Mouse (Mus musculus): Measurements from ENCODE around the gene Il1rap. TPM values are rescaled to one million over a fixed set of nuclear protein-coding genes. Genes with fewer than 3 reads are reported as not detected.

The Il1rap gene
- polyA plus RNA-seq, 1 experiment, result not detected

DNA sequence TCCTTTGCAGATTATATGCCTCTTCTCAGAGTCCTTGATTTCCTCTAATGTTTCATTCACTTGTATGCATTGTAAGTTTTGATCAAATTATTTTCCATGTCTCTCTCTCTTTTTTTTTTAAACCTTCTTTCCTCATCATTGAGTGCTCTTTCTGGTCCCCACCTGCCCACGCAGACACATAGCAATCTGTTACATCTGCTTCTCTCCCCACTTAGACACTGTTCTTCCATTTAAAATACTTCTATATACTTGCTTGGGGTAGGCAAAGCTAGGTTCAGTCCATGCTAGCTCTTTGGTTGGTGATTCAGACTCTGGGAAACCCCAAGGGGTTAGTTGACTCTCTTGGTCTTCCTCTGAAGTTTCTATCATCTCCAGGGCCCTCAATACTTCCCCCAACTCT lies 20.0 kb downstream of the Il1rap start:
- WGBS, result 92% methylated on average over 1 of the region's 1 CpGs
- TF ChIP-seq CTCF (IDR thresholded peaks at IDR 0.05; ENCODE audit: insufficient read depth, low read depth, low read length), result no peak
- H3K4me1 ChIP-seq (ENCODE audit: control insufficient read depth, insufficient read depth, low read length), result no peaks in the 10 kb centered on the region
- H3K27ac ChIP-seq (ENCODE audit: insufficient read depth, low read depth, low read length), result no peak overlapping the region
- H3K4me3 ChIP-seq (ENCODE audit: insufficient read depth, low read depth, low read length), result no peak overlapping the region

DNA sequence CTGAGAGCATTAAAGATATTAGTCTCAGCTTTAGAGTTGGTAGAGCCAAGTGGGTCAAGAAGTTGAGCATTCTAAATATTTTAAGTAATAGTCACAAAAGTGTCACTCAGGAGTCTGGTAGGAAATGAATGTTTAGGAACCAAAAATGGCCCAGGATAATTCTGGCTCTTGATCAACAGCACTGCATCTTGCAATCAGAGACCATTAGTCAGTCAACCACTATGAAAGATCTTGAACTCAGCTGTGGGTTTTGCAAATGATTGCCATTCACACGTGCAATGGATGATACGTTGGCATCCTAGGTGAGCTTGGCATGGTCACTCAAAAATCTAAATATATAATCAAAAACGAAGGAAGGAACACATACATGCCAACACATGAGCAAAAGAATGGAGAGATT lies 23.1 kb downstream of the Il1rap start:
- WGBS, result 83% methylated on average over 3 of the region's 3 CpGs

DNA sequence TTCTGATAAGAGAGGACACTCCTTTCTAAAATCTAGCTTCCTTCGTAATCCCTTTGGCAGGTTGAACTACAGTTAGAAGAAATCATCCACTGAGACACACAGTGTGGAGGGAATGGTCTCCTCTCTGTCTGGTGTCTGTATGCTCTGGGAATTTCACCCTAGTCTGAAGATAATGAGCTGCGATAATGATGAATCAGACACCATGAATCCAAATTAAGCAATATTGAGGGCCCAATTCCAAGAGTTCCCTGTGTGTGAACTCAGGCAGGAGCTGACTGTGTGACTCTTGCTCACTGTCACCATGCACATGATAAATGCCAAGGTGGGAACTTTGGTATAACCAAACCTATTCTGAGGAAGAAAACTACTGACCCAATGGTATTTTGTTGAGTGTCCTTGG lies 26.5 kb downstream of the Il1rap start:
- Histone ChIP-seq H3K4me1 (ENCODE audit: control insufficient read depth, insufficient read depth, low read length) (no peaks in the 10 kb centered on the region), H3K4me3 (ENCODE audit: insufficient read depth, low read depth, low read length) (no peak overlapping the region), H3K27ac (ENCODE audit: insufficient read depth, low read depth, low read length) (no peak overlapping the region)
- 95% methylated on average over 2 of the region's 2 CpGs for WGBS
- no peak for TF ChIP-seq CTCF (IDR thresholded peaks at IDR 0.05; ENCODE audit: insufficient read depth, low read depth, low read length)
- TF ChIP-seq POLR2A (IDR thresholded peaks at IDR 0.05; ENCODE audit: insufficient read depth, low read depth, low read length), result no peak

More for the DNA sequence above, 23.1 kb downstream of the Il1rap start:
- TF ChIP-seq CTCF (IDR thresholded peaks at IDR 0.05; ENCODE audit: insufficient read depth, low read depth, low read length), result no peak
- TF ChIP-seq POLR2A (IDR thresholded peaks at IDR 0.05; ENCODE audit: insufficient read depth, low read depth, low read length), result no peak
- Histone ChIP-seq H3K27ac (ENCODE audit: insufficient read depth, low read depth, low read length) (no peak overlapping the region), H3K4me3 (ENCODE audit: insufficient read depth, low read depth, low read length) (no peak overlapping the region), H3K4me1 (ENCODE audit: control insufficient read depth, insufficient read depth, low read length) (no peaks in the 10 kb centered on the region)

DNA sequence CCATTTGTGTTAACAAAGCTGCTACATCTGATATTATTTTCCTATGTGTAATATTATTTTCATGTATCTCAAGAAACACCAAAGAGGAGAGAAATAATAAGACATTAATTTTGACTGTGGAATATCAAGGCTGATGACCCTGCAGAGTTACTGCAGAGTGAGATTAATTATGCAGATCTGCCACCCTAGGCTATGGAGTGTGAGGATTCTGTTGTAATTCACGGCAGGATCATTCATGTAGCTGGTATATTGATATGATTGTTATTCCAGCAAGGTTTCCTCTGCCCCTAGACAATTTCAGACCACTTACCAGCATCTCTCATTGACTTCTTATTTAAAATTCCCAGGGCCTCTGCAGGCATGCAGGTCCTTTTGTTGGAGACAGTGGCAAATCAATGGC lies 29.0 kb downstream of the Il1rap start:
- TF ChIP-seq CTCF (IDR thresholded peaks at IDR 0.05; ENCODE audit: insufficient read depth, low read depth, low read length), result no peak
- no peak for TF ChIP-seq POLR2A (IDR thresholded peaks at IDR 0.05; ENCODE audit: insufficient read depth, low read depth, low read length)
- 94% methylated on average over 1 of the region's 1 CpGs for WGBS
- Histone ChIP-seq H3K4me3 (ENCODE audit: insufficient read depth, low read depth, low read length) (no peak overlapping the region), H3K4me1 (ENCODE audit: control insufficient read depth, insufficient read depth, low read length) (no peaks in the 10 kb centered on the region), H3K27ac (ENCODE audit: insufficient read depth, low read depth, low read length) (no peak overlapping the region)

DNA sequence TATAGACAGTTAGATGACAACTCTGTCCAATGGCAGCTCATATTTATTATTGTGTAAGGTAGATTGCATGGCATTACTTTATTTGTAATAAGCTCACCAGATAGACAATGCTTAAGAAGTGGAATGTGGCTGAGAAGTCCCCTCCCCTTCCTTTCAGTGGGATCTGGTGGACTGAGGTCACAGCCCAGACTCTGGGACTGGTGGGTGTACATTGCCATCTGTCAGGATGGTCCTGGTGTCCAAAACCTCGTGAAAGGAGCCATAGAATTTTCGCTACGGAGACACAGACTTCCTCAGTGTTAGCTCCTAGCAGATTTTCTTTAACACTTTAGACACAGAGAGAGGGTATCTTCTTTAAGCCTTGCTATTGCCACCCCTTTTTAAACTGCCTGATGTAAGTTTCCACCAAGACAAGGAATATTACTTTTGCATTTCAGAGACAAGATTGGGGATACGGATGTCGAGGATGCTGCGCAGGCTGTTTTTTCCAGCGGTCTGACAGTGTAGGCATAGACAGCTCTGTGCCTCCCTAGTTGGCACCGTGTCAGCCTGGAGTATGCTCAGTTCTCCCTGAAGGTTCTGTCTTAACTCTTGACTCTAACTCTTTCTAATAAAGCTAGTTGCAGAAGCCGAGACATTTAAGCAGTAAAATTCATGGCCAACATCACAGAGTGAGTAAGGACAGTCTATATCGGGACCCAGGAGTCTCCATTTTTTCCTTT lies 31.2 kb downstream of the Il1rap start:
- H3K4me3 ChIP-seq (ENCODE audit: insufficient read depth, low read depth, low read length), result no peak overlapping the region
- 46% methylated on average over 10 of the region's 10 CpGs for WGBS
- H3K4me1 ChIP-seq (ENCODE audit: control insufficient read depth, insufficient read depth, low read length), result no peaks in the 10 kb centered on the region
- TF ChIP-seq POLR2A (IDR thresholded peaks at IDR 0.05; ENCODE audit: insufficient read depth, low read depth, low read length), result no peak
- H3K27ac ChIP-seq (ENCODE audit: insufficient read depth, low read depth, low read length), result no peak overlapping the region

DNA sequence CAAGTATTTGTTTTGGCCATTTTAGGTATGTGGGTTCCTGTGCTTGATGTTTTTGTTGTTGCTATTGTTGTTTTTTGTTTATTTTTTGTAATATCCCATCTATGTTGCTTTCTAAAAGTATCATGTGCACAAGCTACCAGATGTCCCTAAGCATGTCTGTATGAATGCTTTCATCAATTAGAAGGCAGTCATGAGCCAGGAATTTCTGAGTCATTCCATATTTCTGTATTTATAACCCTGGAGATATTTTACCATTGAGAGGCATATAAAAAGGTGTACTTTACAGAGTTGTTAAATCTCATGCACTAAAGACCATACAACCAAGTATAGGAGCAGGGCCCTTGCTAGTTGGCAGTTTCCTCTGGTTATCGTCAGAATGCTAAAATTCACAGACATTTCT lies 41.6 kb downstream of the Il1rap start:
- TF ChIP-seq POLR2A (IDR thresholded peaks at IDR 0.05; ENCODE audit: insufficient read depth, low read depth, low read length) (no peak), CTCF (IDR thresholded peaks at IDR 0.05; ENCODE audit: insufficient read depth, low read depth, low read length) (no peak)

DNA sequence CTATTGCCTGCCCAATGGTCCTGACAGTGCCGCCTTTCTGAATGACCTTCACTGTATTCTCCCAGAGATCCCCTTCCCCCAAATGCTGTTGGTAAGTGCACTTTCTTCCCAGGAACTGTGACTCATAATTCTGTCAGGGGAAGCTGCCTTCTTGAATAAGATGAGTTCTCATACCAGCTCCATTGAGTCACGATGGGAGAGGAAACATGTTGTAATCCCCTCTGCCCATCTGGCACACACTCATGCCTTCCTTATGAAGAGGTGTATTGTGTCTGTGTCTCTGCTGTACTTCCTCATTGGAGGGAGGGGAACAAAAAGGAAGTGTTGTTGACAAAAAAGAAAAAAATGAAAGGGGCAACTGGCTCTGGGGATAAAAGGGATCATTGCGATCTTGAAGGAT lies 44.6 kb downstream of the Il1rap start:
- no peak for TF ChIP-seq POLR2A (IDR thresholded peaks at IDR 0.05; ENCODE audit: insufficient read depth, low read depth, low read length)
- TF ChIP-seq CTCF (IDR thresholded peaks at IDR 0.05; ENCODE audit: insufficient read depth, low read depth, low read length), result no peak
- no peak overlapping the region for H3K27ac ChIP-seq (ENCODE audit: insufficient read depth, low read depth, low read length)
- 76% methylated on average over 3 of the region's 3 CpGs for WGBS

More for the DNA sequence above, 41.6 kb downstream of the Il1rap start:
- WGBS, result 98% methylated on average over 1 of the region's 1 CpGs
- Histone ChIP-seq H3K4me3 (ENCODE audit: insufficient read depth, low read depth, low read length) (no peak overlapping the region), H3K27ac (ENCODE audit: insufficient read depth, low read depth, low read length) (no peak overlapping the region), H3K4me1 (ENCODE audit: control insufficient read depth, insufficient read depth, low read length) (no peaks in the 10 kb centered on the region)

DNA sequence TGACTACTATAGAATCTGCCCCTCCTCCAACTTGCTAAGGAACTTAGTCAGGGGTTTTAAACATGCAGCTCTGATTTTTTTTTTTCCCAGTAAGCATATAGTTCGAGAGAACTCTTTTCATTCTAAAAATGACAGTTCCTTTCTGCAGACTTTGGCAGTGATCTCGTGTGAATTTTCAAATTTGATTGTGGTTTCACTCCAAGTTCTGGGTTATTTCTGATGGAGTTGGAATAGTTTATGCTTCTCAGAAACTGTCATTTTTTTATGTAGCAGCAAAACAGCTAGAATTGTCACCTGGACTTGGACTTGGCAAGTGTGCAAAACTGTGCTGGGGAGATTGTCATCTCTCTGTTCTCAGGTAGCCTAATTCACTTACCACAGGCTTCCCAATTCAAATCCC lies 53.3 kb downstream of the Il1rap start:
- TF ChIP-seq CTCF (IDR thresholded peaks at IDR 0.05; ENCODE audit: insufficient read depth, low read depth, low read length) (no peak), POLR2A (IDR thresholded peaks at IDR 0.05; ENCODE audit: insufficient read depth, low read depth, low read length) (no peak)

More for the DNA sequence above, 44.6 kb downstream of the Il1rap start:
- H3K4me1 ChIP-seq (ENCODE audit: control insufficient read depth, insufficient read depth, low read length), result no peaks in the 10 kb centered on the region
- H3K4me3 ChIP-seq (ENCODE audit: insufficient read depth, low read depth, low read length), result no peak overlapping the region

DNA sequence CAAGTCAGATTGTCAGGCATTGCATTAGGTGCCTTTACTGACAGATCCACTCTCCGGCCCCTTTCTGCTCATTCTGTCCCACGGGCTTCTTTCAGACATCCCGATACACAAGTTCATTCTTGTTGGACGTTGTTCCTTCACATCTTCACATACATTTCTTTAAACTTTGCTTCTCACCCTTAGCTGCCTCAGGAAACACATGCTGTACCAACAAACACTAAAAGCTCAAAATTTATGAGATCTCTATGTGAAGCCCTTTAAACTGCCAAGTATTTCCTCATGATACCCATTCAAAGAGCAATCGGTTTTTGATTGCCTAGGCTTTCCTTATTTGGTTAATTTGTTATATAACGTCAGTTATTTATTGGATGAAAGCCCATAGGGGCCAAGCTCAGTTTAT lies 61.6 kb downstream of the Il1rap start:
- 87% methylated on average over 6 of the region's 6 CpGs for WGBS

More for the DNA sequence above, 53.3 kb downstream of the Il1rap start:
- H3K4me1 ChIP-seq (ENCODE audit: control insufficient read depth, insufficient read depth, low read length), result no peaks in the 10 kb centered on the region
- no peak overlapping the region for H3K4me3 ChIP-seq (ENCODE audit: insufficient read depth, low read depth, low read length)
- 76% methylated on average over 2 of the region's 2 CpGs for WGBS
- no peak overlapping the region for H3K27ac ChIP-seq (ENCODE audit: insufficient read depth, low read depth, low read length)

More for the DNA sequence above, 61.6 kb downstream of the Il1rap start:
- H3K27ac ChIP-seq (ENCODE audit: insufficient read depth, low read depth, low read length), result no peak overlapping the region
- H3K4me1 ChIP-seq (ENCODE audit: control insufficient read depth, insufficient read depth, low read length), result no peaks in the 10 kb centered on the region
- no peak for TF ChIP-seq POLR2A (IDR thresholded peaks at IDR 0.05; ENCODE audit: insufficient read depth, low read depth, low read length)
- no peak for TF ChIP-seq CTCF (IDR thresholded peaks at IDR 0.05; ENCODE audit: insufficient read depth, low read depth, low read length)
- no peak overlapping the region for H3K4me3 ChIP-seq (ENCODE audit: insufficient read depth, low read depth, low read length)

Data from olfactory bulb, adult 2 months (tissue).